Mouse (Mus musculus) E14TG2a.4 (cell line): ENCODE data around the gene Lsm7.

Experiments
- CTCF ChIP-seq: conservative IDR thresholded peaks from 2 replicates; pipeline ENCODE4 v1.5.1; 2014; ENCODE audit warnings: low read length
- NANOG ChIP-seq: IDR thresholded peaks from 2 replicates; pipeline ENCODE4 v1.6.1; 2014; ENCODE audit warnings: borderline replicate concordance, low read length, mixed read lengths
- POU5F1 ChIP-seq: IDR thresholded peaks from 2 replicates; pipeline ENCODE4 v1.6.1; 2014; ENCODE audit warnings: low read length, borderline replicate concordance

- TF ChIP-seq CTCF (no peak), POU5F1 (no peak), NANOG (no peak)
Observed at GRCm38 (mm10) chr10:80855749-80856073, 702 bp upstream of the Lsm7 start.
